Mouse (Mus musculus): ENCODE measurements around the gene Clec10a.

GRCm38 (mm10) chr11:70107085-70107484 is 48.9 kb upstream of the Clec10a start:
- TF ChIP-seq EP300 (optimal IDR thresholded peaks at IDR 0.05) (no peak), CTCF (IDR thresholded peaks at IDR 0.05; ENCODE audit: low read depth) (no peak)

Data from stomach, postnatal 0 days (tissue).